Mouse (Mus musculus): ENCODE results near the gene Zbtb1.

Zbtb1 gene

DNA sequence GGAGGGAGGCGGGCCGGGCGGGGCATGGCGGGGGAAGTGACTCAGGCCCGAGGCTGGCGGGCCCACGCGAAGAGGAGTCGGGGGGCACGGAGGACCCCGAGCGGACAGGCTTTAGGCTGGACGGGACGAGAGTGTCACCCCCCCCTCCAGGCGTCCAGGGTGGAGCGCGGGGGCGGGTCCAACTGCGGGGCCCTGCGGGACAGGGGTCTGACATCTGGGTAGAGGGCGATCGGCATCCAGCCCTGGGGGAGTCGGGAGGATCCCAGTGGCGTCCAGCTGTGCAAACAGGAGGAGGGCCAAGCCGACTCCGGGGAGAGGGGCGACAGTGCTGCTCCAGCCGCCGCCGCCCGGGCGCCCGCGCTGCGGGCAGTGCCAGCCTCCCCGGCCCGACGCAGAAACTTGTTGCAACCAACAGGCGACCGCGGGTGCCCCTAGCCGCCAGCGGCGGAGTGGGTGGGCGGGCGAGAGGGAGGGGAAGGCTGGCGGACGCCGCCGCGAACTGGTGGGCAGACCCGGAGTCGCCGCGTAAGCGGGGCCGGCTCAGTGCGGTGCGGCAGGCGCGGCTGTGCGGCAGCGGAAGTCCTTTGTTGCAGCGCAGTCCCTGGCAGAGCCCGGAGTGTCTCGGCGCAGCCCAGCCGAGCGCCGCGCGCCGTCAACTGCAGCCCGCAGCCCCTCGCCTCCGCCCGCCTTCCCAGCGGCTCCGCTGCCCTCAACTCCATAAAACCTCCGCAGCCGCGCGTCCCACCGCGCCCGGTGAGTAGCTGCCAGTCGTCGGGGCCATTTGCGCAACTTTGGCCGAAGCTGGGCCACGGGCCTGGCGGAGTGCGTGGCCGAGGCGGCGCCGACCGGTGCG, at the start of gene Zbtb1:
Gene Zbtb1 (plus strand): TSS at position 289 of the 853 bp plus-strand sequence.
- peak; percentile 86 for DNase-seq

DNA sequence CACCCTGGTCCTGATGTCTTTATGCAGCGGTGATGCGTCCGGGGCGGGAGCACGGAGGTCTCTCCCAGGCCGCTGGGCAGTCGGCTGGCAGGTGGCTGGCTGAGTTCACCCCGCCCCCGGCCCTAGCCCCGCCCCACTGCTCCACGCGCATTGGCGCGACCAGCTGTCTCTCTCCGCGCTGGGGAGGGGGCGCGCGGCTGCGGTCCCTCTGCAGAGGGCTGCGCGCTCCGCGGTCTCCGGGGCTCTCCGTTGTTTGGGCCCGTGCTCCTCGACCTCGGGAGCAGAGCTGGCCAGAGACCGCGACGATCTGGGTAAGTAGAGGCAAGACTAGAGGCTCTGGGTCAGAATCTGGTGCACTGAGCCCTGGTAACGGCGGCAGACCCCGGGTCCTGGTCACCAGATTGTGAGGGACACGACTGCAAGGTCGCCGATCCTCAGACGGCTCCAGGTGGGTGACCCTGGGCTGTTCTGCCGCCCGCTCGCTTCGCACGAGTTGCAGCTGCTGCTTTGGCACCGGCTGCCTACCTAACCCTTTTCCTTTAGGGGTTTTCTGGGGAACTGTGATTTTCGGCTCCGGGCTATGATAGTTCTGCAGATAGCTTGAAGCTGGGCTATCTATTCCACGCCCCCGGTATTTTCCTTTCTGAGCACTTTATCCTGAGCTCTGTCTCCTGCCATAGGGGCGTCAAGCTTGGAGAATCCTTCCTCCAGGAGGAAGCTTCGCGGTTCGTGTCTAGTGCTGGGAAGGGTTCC, 45.2 kb upstream of the Zbtb1 start, which contains the start of gene Akap5:
Gene Akap5 (plus strand): TSS at position 213 of the 753 bp plus-strand sequence.
- DNase-seq, result peak; percentile 69

GRCm38 (mm10) chr12:76326437-76327220, 43.4 kb upstream of the Zbtb1 start:
- DNase-seq, result peak; percentile 79

GRCm38 (mm10) chr12:76328567-76329354, 41.3 kb upstream of the Zbtb1 start:
- DNase-seq, result no peak

GRCm38 (mm10) chr12:76333688-76334087, 36.4 kb upstream of the Zbtb1 start:
- DNase-seq, result no peak

GRCm38 (mm10) chr12:76335641-76336040, 34.4 kb upstream of the Zbtb1 start:
- no peak for DNase-seq

DNA sequence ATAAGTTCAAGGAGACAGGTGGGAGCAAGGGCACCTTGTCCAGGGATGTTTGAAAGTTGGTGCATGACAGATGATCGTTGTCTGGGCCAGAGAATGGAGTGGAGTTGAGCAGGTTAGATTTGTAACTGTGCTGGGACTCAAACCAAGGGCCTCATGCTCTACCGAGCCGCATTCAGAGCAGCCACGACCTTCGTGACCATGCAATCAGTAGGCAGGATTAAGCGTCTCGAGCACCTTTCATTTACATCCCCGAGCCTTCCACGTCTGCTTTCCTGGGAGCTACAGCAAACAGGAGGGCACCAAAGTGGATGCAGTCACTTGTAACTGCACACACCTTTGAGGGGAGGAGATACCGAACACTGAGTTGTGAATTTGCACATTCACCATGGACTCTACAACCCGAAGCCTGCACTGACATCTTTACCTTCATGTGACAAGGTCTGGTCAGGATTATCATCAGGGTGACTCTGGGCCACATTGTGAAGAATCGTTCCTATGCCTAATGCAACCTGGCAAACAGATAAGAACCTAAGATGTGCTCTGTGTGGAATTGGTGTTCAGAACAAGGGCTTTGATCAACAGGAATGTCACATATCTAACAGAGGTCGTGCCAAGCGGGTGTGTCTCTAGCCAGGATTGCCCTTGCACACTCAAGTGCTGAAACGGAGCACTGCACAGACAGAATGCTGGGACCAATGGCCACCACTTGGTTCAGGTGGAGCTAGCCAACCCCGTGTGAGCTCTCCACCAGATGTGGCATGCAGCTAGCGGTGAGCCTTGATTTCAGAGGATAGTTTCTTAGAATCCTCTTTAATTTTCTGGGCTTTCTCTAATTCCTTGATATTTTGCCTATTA, 33.7 kb upstream of the Zbtb1 start:
- no peak for DNase-seq

- DNase-seq, result peak; percentile 54
These were observed 29.0 kb upstream of the Zbtb1 start for GRCm38 (mm10) chr12:76341080-76341479.

DNA sequence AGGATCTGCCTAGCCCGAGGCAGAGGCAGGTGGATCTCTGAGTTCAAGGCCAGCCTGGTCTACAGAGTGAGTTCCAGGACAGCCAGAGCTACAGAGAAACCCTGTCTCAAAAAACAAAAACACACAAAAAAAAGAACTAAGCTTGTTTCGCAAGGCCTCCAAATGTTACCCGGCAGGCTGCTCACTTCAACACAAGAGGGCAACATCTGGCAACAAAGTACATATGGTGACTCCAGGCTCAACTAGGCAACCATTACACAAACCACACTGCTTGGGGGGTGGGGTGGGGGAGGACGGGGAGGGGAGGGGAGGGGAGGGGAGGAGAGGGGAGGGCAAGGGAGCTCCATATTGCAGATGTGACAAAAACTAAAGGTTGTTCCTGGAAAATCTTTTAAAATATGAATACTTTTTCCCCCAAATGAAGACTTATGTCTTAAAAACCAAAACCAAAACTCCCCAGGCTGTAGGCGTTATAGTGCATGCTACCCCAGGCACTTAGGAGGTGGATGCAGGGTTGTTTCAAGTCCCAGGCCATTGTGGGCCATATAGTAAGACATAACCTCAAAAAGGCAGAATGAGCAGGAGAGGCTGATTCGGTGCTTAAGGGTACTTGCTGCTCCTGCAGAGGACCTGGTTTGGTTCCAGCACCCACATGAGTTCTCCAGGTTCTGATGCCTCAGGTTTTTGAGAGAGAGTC, 24.2 kb upstream of the Zbtb1 start:
- no peak for DNase-seq

GRCm38 (mm10) chr12:76349680-76350220, 20.3 kb upstream of the Zbtb1 start:
- DNase-seq, result no peak

- no peak for DNase-seq
These were observed 9.2 kb upstream of the Zbtb1 start for GRCm38 (mm10) chr12:76360868-76361267.

DNA sequence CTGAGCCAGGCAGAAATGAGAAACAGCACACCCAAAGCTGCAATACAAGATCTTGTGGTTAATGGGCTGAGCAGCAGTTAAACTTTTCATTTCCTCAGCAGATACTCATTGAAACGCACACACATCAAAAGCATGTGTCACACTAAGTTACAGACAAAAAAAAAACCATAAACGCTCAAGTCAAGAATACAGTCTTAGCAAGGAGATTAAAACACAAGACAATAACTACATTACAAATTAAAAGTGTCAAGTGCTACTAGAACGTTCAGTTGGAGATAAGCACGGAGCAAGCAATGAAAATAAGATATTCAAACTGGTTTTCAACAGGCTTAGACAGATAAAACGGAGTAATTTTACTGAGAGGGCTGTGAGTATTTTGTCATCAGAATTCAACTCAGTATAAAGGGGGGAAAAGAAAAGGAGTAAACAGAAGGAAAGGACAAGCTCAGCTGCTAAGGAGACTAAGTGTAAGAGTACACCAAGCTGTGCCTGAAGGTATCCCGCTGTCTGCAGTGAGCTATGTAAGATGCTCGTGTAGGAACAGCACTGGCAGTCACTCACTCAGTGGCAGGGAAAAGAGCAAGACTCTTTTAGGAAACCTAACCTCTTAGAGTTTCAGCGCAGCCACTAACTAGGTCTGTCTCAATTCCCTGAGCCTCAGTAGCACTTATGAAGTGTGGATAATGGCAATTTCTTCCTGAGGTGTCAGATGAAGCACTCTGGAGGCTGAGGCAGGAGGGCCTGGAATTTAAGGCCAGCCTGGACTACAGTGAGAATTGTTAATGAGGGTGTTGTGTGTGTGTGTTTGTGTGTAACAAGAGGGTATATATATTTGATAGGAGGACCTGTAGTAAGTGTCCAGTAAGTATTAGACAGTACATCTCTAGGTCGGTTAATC, 8.4 kb upstream of the Zbtb1 start:
- no peak for DNase-seq

DNA sequence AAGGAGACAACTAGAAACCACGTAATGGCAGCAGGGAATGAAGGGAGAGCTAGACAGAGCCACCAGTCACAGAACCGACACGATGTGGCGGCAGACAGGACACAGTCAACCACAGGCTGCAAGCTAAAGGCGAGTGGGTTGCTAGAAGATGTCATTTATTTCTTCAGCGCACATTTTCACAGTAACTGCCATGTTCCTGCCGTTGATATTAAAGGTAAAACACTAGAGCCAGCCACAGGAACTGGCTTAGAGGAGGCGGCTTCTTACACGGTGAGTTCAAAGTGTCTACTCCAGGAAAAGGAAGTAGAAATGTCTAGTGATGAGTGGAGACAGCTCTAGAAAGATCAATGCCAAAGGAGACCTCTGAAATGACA, 7.8 kb upstream of the Zbtb1 start:
- DNase-seq, result no peak

- no peak for DNase-seq
These were observed 3.8 kb upstream of the Zbtb1 start for GRCm38 (mm10) chr12:76366276-76366675.

DNA sequence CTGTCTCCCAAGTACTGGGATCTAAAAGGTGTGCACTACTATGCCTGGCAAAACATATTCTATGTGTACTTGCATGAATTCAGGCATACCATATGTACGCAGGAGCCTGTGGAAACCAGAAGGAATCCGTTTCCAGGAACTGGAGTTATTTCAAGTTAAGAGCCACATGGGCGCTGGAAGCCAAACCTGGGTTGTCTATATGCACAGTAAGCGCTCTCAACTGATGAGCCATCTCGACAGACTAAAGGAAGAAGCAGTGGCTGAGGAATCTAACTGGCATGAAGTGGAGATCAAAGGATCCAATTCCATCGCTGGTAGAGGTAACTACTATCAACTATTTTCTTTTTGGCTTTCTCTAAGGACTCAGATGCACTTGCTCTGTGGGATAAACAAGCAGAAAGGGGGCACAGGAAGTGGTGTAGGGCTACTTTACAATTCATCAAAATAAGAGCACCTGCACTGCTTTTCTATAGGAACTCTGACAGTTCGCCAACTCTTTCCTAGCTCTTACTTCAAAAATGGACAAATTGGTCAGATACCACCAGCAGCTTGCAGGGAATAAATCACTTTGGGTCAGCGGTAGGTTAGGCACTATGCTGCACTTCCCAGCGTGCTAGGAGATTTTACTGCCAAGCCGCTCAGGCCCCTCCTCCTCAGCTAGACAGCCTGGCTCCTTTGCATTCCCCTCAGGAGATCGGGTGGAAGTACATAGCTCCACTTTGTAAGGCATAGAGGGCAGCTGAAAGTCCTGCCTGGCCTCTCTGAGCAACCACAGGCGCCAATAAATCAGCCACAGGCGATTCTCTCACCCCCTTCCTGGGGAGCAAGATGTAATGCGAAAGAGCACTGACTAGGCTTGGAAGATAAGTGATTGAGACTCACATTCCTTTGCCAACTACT, 2.7 kb upstream of the Zbtb1 start:
- no peak for DNase-seq

- no peak for DNase-seq
These were observed 1.8 kb upstream of the Zbtb1 start for GRCm38 (mm10) chr12:76368201-76368789.

DNA sequence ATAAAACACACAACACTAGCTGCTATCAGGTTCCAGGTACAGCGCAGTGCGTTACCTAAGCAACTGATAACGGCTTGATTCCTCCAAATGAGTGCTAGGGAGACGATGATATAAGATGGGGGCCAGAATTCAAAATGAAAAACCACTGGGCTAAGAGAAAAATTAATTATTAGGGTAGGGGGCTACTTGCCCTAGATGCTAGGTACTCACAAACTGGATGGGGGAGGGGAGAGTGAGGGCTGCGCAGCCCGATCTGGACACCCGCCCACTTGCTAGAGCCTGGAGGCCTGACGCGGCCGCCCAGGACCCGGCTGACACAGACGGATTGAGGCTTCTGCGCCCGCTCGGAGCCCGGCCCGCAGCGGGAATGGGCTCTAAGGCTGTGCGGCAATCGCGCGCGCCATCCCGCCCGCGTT, 1.3 kb upstream of the Zbtb1 start:
- DNase-seq, result no peak
